8 mouse cellular contexts compared by ENCODE assay signal in the genomic region with DNA sequence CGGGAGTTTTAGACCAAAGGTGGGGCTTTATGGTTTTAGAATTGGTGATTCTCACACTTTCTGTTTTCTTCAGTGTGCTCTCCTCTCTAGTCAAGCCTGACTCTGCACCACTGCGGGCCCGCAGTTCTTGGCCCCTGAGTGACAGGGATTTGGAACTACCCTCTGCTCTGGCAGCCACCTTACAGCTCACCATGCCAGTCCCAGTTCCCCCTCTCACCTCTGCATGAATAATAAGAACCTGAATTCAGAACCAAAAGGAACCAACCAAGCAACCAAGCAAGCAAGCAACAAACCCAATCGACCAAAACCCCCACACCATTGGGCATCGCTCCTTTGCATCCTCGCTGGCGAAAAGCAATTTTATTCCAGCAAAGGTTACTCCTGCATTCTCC. TPM values are rescaled to one million over a fixed set of nuclear protein-coding genes. Genes with fewer than 3 reads are reported as not detected.
DNase-seq lines count a peak whose midpoint lies in the region; ATAC-seq and TF ChIP-seq lines count a peak whose summit lies in the region.

No protein-coding gene starts in this region.

- H3K4me1 ChIP-seq in heart, embryonic 15.5 days (replicated peaks), result peaks cover 7% of the 10 kb centered on the region
- H3K4me1 ChIP-seq in G1E (ENCODE audit: insufficient read depth, low read depth, low read length), result peaks cover 14% of the 10 kb centered on the region

- intact Hi-C loops in heart, postnatal 10 days (cut with DNase I), result loop anchor here (5.0 kb wide), 1 partner anchor 351 kb away; no protein-coding TSS in a partner anchor

- DNase-seq in heart, postnatal 10 days, result no peak
- DNase-seq in G1E (ENCODE audit: low spot score), result no peak
- DNase-seq in T-cell, adult 2 months (ENCODE audit: low spot score), result no peak
- DNase-seq in adrenal gland, postnatal 36 days, result no peak
- DNase-seq in kidney, adult 8-10 months, result no peak

- no peak for TF ChIP-seq CTCF in G1E (IDR thresholded peaks at IDR 0.05; ENCODE audit: low read depth, low read length)

- no peak for ATAC-seq in heart, embryonic 15.5 days (replicated peaks; ENCODE audit: insufficient number of reproducible peaks, insufficient read depth, low FRiP score, low read depth)
- ATAC-seq in G1E (ENCODE audit: extremely low read depth, insufficient number of reproducible peaks, low FRiP score, poor library complexity, severe bottlenecking), result no peak
- ATAC-seq in hematopoietic stem cell, adult 5-6 weeks (replicated peaks in 1 of 2; ENCODE audit: insufficient read depth in 1 of 2, low FRiP score in 2 of 2, low TSS enrichment in 1 of 2, low read depth in 1 of 2, poor library complexity in 2 of 2, severe bottlenecking in 2 of 2), result peak; percentile 0 to 4; a peak in 1 of 4 replicates
- 0 out of 2 replicates have a peak, but pooled peaks have one; percentile 5 for ATAC-seq in megakaryocyte-erythroid progenitor cell, adult 5-6 weeks (replicated peaks; ENCODE audit: low FRiP score, low TSS enrichment, poor library complexity, severe bottlenecking)

- peak overlapping the region; percentile 88 for H3K4me2 ChIP-seq in heart, embryonic 15.5 days

- H3K36me3 ChIP-seq in heart, embryonic 15.5 days, result no peaks in the 10 kb centered on the region
- no peaks in the 10 kb centered on the region for H3K36me3 ChIP-seq in G1E (replicated peaks)

- 15% methylated on average over 7 of the region's 7 CpGs for whole genome bisulfite sequencing in heart, embryonic 15.5 days

- H3K4me3 ChIP-seq in heart, embryonic 15.5 days, result peak overlapping the region; percentile 97
- H3K4me3 ChIP-seq in G1E (ENCODE audit: low read depth, low read length), result peak overlapping the region; percentile 78; the same call in 1 of the 2 replicates

- no peaks in the 10 kb centered on the region for H3K27me3 ChIP-seq in heart, embryonic 15.5 days
- H3K27me3 ChIP-seq in G1E (ENCODE audit: insufficient read depth, low read length), result peaks cover 19% of the 10 kb centered on the region

- H3K9me3 ChIP-seq in heart, embryonic 15.5 days (replicated peaks), result no peaks in the 10 kb centered on the region
- no peaks in the 10 kb centered on the region for H3K9me3 ChIP-seq in G1E (replicated peaks)

- peak overlapping the region; percentile 97 for H3K27ac ChIP-seq in heart, embryonic 15.5 days

- peak overlapping the region; percentile 88; the same call in 1 of the 2 replicates for H3K9ac ChIP-seq in heart, embryonic 15.5 days

RNA-seq across cellular contexts. Expression of a gene that starts 0.4 kb away (rescaled TPM):
- polyA plus RNA-seq in heart, embryonic 15.5 days (2015; fragmentation: Nextera tagmentation; extraction: Ambion mirVana), result 40.5 and 47.1 TPM in 2 replicates
- total RNA-seq in heart, postnatal 10 days (2021), result 100 to 1,000 TPM in 1 of 2 experiments, 10 to 100 TPM in 1; 93.1 to 102 TPM
- total RNA-seq in G1E (2014; fragmentation: Nextera tagmentation) (0.53 and 0.68 TPM in 2 replicates), G1E (2017) (4.0 and 5.8 TPM in 2 replicates)
- polyA plus RNA-seq in G1E (2012), result 0.26 and 0.35 TPM in 2 replicates
- total RNA-seq in hematopoietic stem cell, adult 5-6 weeks (2017), result 13.2 and 29.0 TPM in 2 replicates
- 4.1 and 5.8 TPM in 2 replicates for total RNA-seq in megakaryocyte-erythroid progenitor cell, adult 5-6 weeks (2014; fragmentation: Nextera tagmentation)
- total RNA-seq in megakaryocyte-erythroid progenitor cell, adult 5-6 weeks (2017), result 5.1 and 8.6 TPM in 2 replicates
- 10 to 100 TPM; 13.3 to 23.7 TPM for total RNA-seq in adrenal gland, postnatal 36 days (2021)

Comparison
In these comparisons a context has a peak if more than half of its experiments do, and no peak if none do; other contexts are left out.
1. ATAC-seq: peak in hematopoietic stem cell, adult 5-6 weeks (2 of 2) and megakaryocyte-erythroid progenitor cell, adult 5-6 weeks (single experiment); none in heart, embryonic 15.5 days (single experiment) and G1E (single experiment).